ENCODE assay signal across 7 mouse cellular contexts in genomic region chr6:90422565-90422964, GRCm38 (mm10). TPM values are rescaled to one million over a fixed set of nuclear protein-coding genes. Genes with fewer than 3 reads are reported as not detected.
DNase-seq lines count a peak whose midpoint lies in the region; ATAC-seq lines count a peak whose summit lies in the region.

No protein-coding gene starts in this region.

- H3K4me1 ChIP-seq in embryonic facial prominence, embryonic 10.5 days = peaks cover 10% of the 10 kb centered on the region
- 0 out of 2 replicates have a peak, but pooled peaks cover 4% of the 10 kb centered on the region for H3K4me1 ChIP-seq in limb, embryonic 11.5 days (ENCODE audit: control insufficient read depth, insufficient read depth, low read length)
- peaks cover 6% of the 10 kb centered on the region; the same call in 1 of the 2 replicates for H3K4me1 ChIP-seq in midbrain, embryonic 14.5 days (ENCODE audit: control insufficient read depth, insufficient read depth, low read length)

- H3K27me3 ChIP-seq in embryonic facial prominence, embryonic 10.5 days (replicated peaks; ENCODE audit: low read depth, poor library complexity, severe bottlenecking) = peaks cover 23% of the 10 kb centered on the region
- no peaks in the 10 kb centered on the region for H3K27me3 ChIP-seq in limb, embryonic 11.5 days (ENCODE audit: control insufficient read depth, insufficient read depth, low read length)
- H3K27me3 ChIP-seq in midbrain, embryonic 14.5 days (ENCODE audit: control insufficient read depth, insufficient read depth, low read length) = no peaks in the 10 kb centered on the region

- ATAC-seq in limb, embryonic 11.5 days (ENCODE audit: insufficient number of reproducible peaks, low FRiP score, low TSS enrichment, low read depth) = peak; percentile 56; the same call in 1 of the 2 replicates
- peak; percentile 79 for ATAC-seq in midbrain, embryonic 14.5 days (ENCODE audit: low FRiP score, low TSS enrichment)

- H3K36me3 ChIP-seq in embryonic facial prominence, embryonic 10.5 days (replicated peaks) = no peaks in the 10 kb centered on the region
- no peaks in the 10 kb centered on the region for H3K36me3 ChIP-seq in limb, embryonic 11.5 days (ENCODE audit: control insufficient read depth, insufficient read depth, low read length)
- no peaks in the 10 kb centered on the region for H3K36me3 ChIP-seq in midbrain, embryonic 14.5 days (ENCODE audit: control insufficient read depth, insufficient read depth, low read length)

- peak overlapping the region; percentile 49 for H3K4me3 ChIP-seq in embryonic facial prominence, embryonic 10.5 days
- H3K4me3 ChIP-seq in limb, embryonic 11.5 days (ENCODE audit: low read depth, low read length) = no peak overlapping the region
- H3K4me3 ChIP-seq in midbrain, embryonic 14.5 days (replicated peaks; ENCODE audit: low read depth, low read length) = 0 out of 2 replicates have a peak overlapping the region, but pooled peaks have one; percentile 12

- no peaks in the 10 kb centered on the region for H3K9me3 ChIP-seq in embryonic facial prominence, embryonic 10.5 days
- no peaks in the 10 kb centered on the region for H3K9me3 ChIP-seq in limb, embryonic 11.5 days (ENCODE audit: control insufficient read depth, low read length)
- H3K9me3 ChIP-seq in midbrain, embryonic 14.5 days (ENCODE audit: control insufficient read depth, low read length) = no peaks in the 10 kb centered on the region

- WGBS in embryonic facial prominence, embryonic 10.5 days = 3% methylated on average over 14 of the region's 14 CpGs
- 7% methylated on average over 14 of the region's 14 CpGs for WGBS in limb, embryonic 11.5 days
- WGBS in midbrain, embryonic 14.5 days = 4% methylated on average over 14 of the region's 14 CpGs

- H3K4me2 ChIP-seq in limb, embryonic 11.5 days (ENCODE audit: low read depth, severe bottlenecking) = peak overlapping the region; percentile 36
- peak overlapping the region; percentile 49 for H3K4me2 ChIP-seq in midbrain, embryonic 14.5 days (ENCODE audit: low read length)

- DNase-seq in adrenal gland, postnatal 14 days = peak; percentile 90
- DNase-seq in embryonic facial prominence, embryonic 10.5 days (ENCODE audit: low spot score) = peak; percentile 87
- peak; percentile 80 to 82 for DNase-seq in heart, adult 18-20 months
- DNase-seq in kidney, adult 18-20 months = peak; percentile 84
- DNase-seq in limb, embryonic 11.5 days (ENCODE audit: low spot score) = peak; percentile 86
- peak; percentile 91 for DNase-seq in midbrain, embryonic 14.5 days
- DNase-seq in spleen, postnatal 10 days (ENCODE audit: low spot score in 2 of 2) = peak; percentile 34 to 73

- peak overlapping the region; percentile 72 for H3K27ac ChIP-seq in embryonic facial prominence, embryonic 10.5 days (replicated peaks)
- H3K27ac ChIP-seq in limb, embryonic 11.5 days (replicated peaks; ENCODE audit: low read depth, low read length) = no peak overlapping the region
- peak overlapping the region; percentile 52 for H3K27ac ChIP-seq in midbrain, embryonic 14.5 days (replicated peaks; ENCODE audit: low read depth, low read length)

- H3K9ac ChIP-seq in limb, embryonic 11.5 days (ENCODE audit: low read length) = 0 out of 2 replicates have a peak overlapping the region, but pooled peaks have one; percentile 22
- peak overlapping the region; percentile 36; the same call in 1 of the 2 replicates for H3K9ac ChIP-seq in midbrain, embryonic 14.5 days (replicated peaks; ENCODE audit: low read length)

RNA-seq across cellular contexts. Expression of gene Cfap100, which starts 6.0 kb away (rescaled TPM):
- total RNA-seq in adrenal gland, postnatal 14 days (2021) = 0.67 and 1.4 TPM in 2 replicates
- polyA plus RNA-seq in embryonic facial prominence, embryonic 10.5 days (2016; fragmentation: Nextera tagmentation; extraction: Ambion mirVana) = 0.76 and 0.99 TPM in 2 replicates
- total RNA-seq in heart, adult 18-20 months (2021) = under 1 TPM; 0.15 to 0.28 TPM
- polyA plus RNA-seq in limb, embryonic 11.5 days (2014; fragmentation: Nextera tagmentation; extraction: Ambion mirVana) = 0.57 and 0.91 TPM in 2 replicates
- 7.2 and 11.1 TPM in 2 replicates for polyA plus RNA-seq in midbrain, embryonic 14.5 days (2014; fragmentation: Nextera tagmentation; extraction: Ambion mirVana)

RNA-seq across cellular contexts. Expression of gene Klf15, which starts 39.8 kb away (rescaled TPM):
- 38.0 and 40.0 TPM in 2 replicates for total RNA-seq in adrenal gland, postnatal 14 days (2021)
- 6.4 and 7.5 TPM in 2 replicates for polyA plus RNA-seq in embryonic facial prominence, embryonic 10.5 days (2016; fragmentation: Nextera tagmentation; extraction: Ambion mirVana)
- 10 to 100 TPM; 70.9 to 89.8 TPM for total RNA-seq in heart, adult 18-20 months (2021)
- polyA plus RNA-seq in limb, embryonic 11.5 days (2014; fragmentation: Nextera tagmentation; extraction: Ambion mirVana) = 3.6 and 3.8 TPM in 2 replicates
- 13.9 and 14.2 TPM in 2 replicates for polyA plus RNA-seq in midbrain, embryonic 14.5 days (2014; fragmentation: Nextera tagmentation; extraction: Ambion mirVana)

RNA-seq across cellular contexts. Expression of gene Zxdc, which starts 53.3 kb away (rescaled TPM):
- total RNA-seq in adrenal gland, postnatal 14 days (2021) = 20.0 and 20.2 TPM in 2 replicates
- 6.0 and 7.2 TPM in 2 replicates for polyA plus RNA-seq in embryonic facial prominence, embryonic 10.5 days (2016; fragmentation: Nextera tagmentation; extraction: Ambion mirVana)
- total RNA-seq in heart, adult 18-20 months (2021) = 10 to 100 TPM; 14.0 to 14.3 TPM
- 7.6 and 8.1 TPM in 2 replicates for polyA plus RNA-seq in limb, embryonic 11.5 days (2014; fragmentation: Nextera tagmentation; extraction: Ambion mirVana)
- 15.3 and 16.2 TPM in 2 replicates for polyA plus RNA-seq in midbrain, embryonic 14.5 days (2014; fragmentation: Nextera tagmentation; extraction: Ambion mirVana)
